9 mouse cellular contexts compared by ENCODE assay signal in the genomic region with DNA sequence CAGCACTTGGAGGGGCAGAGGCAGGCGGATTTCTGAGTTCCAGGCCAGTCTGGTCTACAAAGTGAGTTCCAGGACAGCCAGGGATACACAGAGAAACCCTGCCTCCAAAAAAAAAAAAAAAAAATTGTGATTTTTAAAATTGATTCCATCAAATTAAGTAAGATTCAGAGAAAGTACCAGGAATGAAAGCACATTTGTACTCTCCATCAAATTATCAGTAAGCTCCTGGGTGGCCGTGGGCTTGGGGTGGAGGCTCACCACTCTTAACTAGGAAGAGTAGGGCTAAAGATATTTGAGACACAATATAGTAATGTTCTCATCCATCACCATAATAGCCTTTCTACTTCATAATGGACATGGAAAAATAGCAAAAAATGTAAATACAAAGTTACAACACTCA. TPM values are rescaled to one million over a fixed set of nuclear protein-coding genes. Genes with fewer than 3 reads are reported as not detected.
DNase-seq lines count a peak whose midpoint lies in the region; ATAC-seq and TF ChIP-seq lines count a peak whose summit lies in the region.
"Had no signal": no experiment of that assay in that cellular context is flagged by ENCODE, and none has a peak within 500 bp of the region (broad histone marks: within the 10 kb centered on the region; RNA-seq: fewer than 3 reads in every experiment).

No protein-coding gene starts in this region.

- H3K4me1 ChIP-seq in kidney, postnatal 0 days (replicated peaks; ENCODE audit: insufficient read depth, low read length), result 0 out of 2 replicates have a peak, but pooled peaks cover 8% of the 10 kb centered on the region
- H3K4me1 ChIP-seq in kidney, embryonic 16.5 days (ENCODE audit: insufficient read depth, low read length), result peaks cover 29% of the 10 kb centered on the region
- H3K4me1 ChIP-seq in cortical plate, adult 2 months (ENCODE audit: control insufficient read depth, insufficient read depth, low read length), result peaks cover 7% of the 10 kb centered on the region
- peaks cover 23% of the 10 kb centered on the region for H3K4me1 ChIP-seq in forebrain, embryonic 14.5 days (ENCODE audit: control insufficient read depth, insufficient read depth, low read length)
- H3K4me1 ChIP-seq in liver, postnatal 0 days (ENCODE audit: insufficient read depth), result peaks cover 31% of the 10 kb centered on the region
- peaks cover 9% of the 10 kb centered on the region; the same call in 1 of the 2 replicates for H3K4me1 ChIP-seq in kidney, adult 2 months (ENCODE audit: control insufficient read depth, insufficient read depth, low read length)

- no peaks in the 10 kb centered on the region for H3K36me3 ChIP-seq in kidney, postnatal 0 days (ENCODE audit: insufficient read depth, low read length)
- no peaks in the 10 kb centered on the region for H3K36me3 ChIP-seq in kidney, embryonic 16.5 days (ENCODE audit: insufficient read depth, low read length)
- no peaks in the 10 kb centered on the region for H3K36me3 ChIP-seq in forebrain, embryonic 14.5 days (ENCODE audit: control insufficient read depth, insufficient read depth, low read length)
- H3K36me3 ChIP-seq in liver, postnatal 0 days (replicated peaks; ENCODE audit: insufficient read depth, low read length), result no peaks in the 10 kb centered on the region
- H3K36me3 ChIP-seq in kidney, adult 2 months (ENCODE audit: control insufficient read depth, insufficient read depth, low read length), result no peaks in the 10 kb centered on the region

- H3K9ac ChIP-seq in kidney, postnatal 0 days (ENCODE audit: low read depth, low read length), result no peak overlapping the region
- no peak overlapping the region for H3K9ac ChIP-seq in kidney, embryonic 16.5 days (replicated peaks; ENCODE audit: low read length)
- no peak overlapping the region for H3K9ac ChIP-seq in forebrain, embryonic 14.5 days (ENCODE audit: low read length)
- no peak overlapping the region for H3K9ac ChIP-seq in liver, postnatal 0 days (replicated peaks)

- H3K9me3 ChIP-seq in kidney, postnatal 0 days (replicated peaks; ENCODE audit: low read length), result no peaks in the 10 kb centered on the region
- H3K9me3 ChIP-seq in kidney, embryonic 16.5 days (ENCODE audit: low read length), result no peaks in the 10 kb centered on the region
- H3K9me3 ChIP-seq in forebrain, embryonic 14.5 days (replicated peaks; ENCODE audit: control insufficient read depth, low read length), result no peaks in the 10 kb centered on the region
- no peaks in the 10 kb centered on the region for H3K9me3 ChIP-seq in liver, postnatal 0 days (ENCODE audit: low read length)

- peak overlapping the region; percentile 5; the same call in 1 of the 2 replicates for H3K4me2 ChIP-seq in kidney, postnatal 0 days (ENCODE audit: low read length)
- H3K4me2 ChIP-seq in kidney, embryonic 16.5 days (replicated peaks; ENCODE audit: low read depth, low read length), result no peak overlapping the region; the same call in 1 of the 2 replicates
- H3K4me2 ChIP-seq in forebrain, embryonic 14.5 days (ENCODE audit: low read length), result peak overlapping the region; percentile 35
- H3K4me2 ChIP-seq in liver, postnatal 0 days (ENCODE audit: low read depth, low read length), result peak overlapping the region; percentile 60

- H3K4me3 ChIP-seq in kidney, postnatal 0 days (replicated peaks; ENCODE audit: low read depth, low read length), result no peak overlapping the region
- no peak overlapping the region for H3K4me3 ChIP-seq in kidney, embryonic 16.5 days (ENCODE audit: low read length)
- H3K4me3 ChIP-seq in cortical plate, adult 2 months (ENCODE audit: insufficient read depth, low read length), result peak overlapping the region; percentile 33; the same call in 1 of the 2 replicates
- H3K4me3 ChIP-seq in forebrain, embryonic 14.5 days (ENCODE audit: low read depth, low read length), result no peak overlapping the region
- peak overlapping the region; percentile 22; the same call in 1 of the 2 replicates for H3K4me3 ChIP-seq in liver, postnatal 0 days (ENCODE audit: low read depth, low read length)
- no peak overlapping the region for H3K4me3 ChIP-seq in kidney, adult 2 months (ENCODE audit: insufficient read depth, low read depth, low read length)

- DNase-seq in kidney, postnatal 0 days (ENCODE audit: low spot score), result no peak
- no peak for DNase-seq in forebrain, embryonic 14.5 days (ENCODE audit: low spot score)
- no peak for DNase-seq in liver, postnatal 0 days
- no peak for DNase-seq in thymus, postnatal 14 days
- no peak for DNase-seq in gastrocnemius, postnatal 4 days (ENCODE audit: low spot score in 2 of 2)
- DNase-seq in kidney, adult 2 months, result no peak

- H3K27me3 ChIP-seq in kidney, postnatal 0 days (ENCODE audit: insufficient read depth, low read length), result no peaks in the 10 kb centered on the region
- H3K27me3 ChIP-seq in kidney, embryonic 16.5 days (ENCODE audit: insufficient read depth, low read length), result no peaks in the 10 kb centered on the region
- no peaks in the 10 kb centered on the region for H3K27me3 ChIP-seq in forebrain, embryonic 14.5 days (replicated peaks; ENCODE audit: control insufficient read depth, insufficient read depth, low read length)
- no peaks in the 10 kb centered on the region for H3K27me3 ChIP-seq in liver, postnatal 0 days (ENCODE audit: insufficient read depth, low read length)
- no peaks in the 10 kb centered on the region for H3K27me3 ChIP-seq in kidney, adult 2 months (replicated peaks; ENCODE audit: control insufficient read depth, insufficient read depth, low read length)
- H3K27me3 ChIP-seq: Patski had no signal

- no peak for TF ChIP-seq CTCF in kidney, postnatal 0 days (IDR thresholded peaks at IDR 0.05; ENCODE audit: low read depth)
- no peak for TF ChIP-seq CTCF in cortical plate, adult 2 months (IDR thresholded peaks at IDR 0.05; ENCODE audit: extremely low read depth, insufficient read depth, low read length)
- TF ChIP-seq CTCF in liver, postnatal 0 days (IDR thresholded peaks at IDR 0.05; ENCODE audit: low read depth), result no peak
- no peak for TF ChIP-seq CTCF in kidney, adult 2 months (conservative IDR thresholded peaks at IDR 0.05; ENCODE audit: insufficient read depth, insufficient read length, low read depth, low read length)

- 60% methylated on average over 2 of the region's 2 CpGs for WGBS in kidney, postnatal 0 days
- 60% methylated on average over 2 of the region's 2 CpGs for WGBS in kidney, embryonic 16.5 days
- 76% methylated on average over 2 of the region's 2 CpGs for WGBS in forebrain, embryonic 14.5 days
- WGBS in liver, postnatal 0 days (ENCODE audit: insufficient replicate concordance), result 60% methylated on average over 2 of the region's 2 CpGs
- WGBS in kidney, adult 2 months, result 43% methylated on average over 2 of the region's 2 CpGs

- TF ChIP-seq EP300 in liver, postnatal 0 days (IDR thresholded peaks at IDR 0.05; ENCODE audit: low read depth), result no peak

- ATAC-seq in kidney, postnatal 0 days (replicated peaks; ENCODE audit: low FRiP score, low read depth), result no peak
- no peak for ATAC-seq in kidney, embryonic 16.5 days (ENCODE audit: low FRiP score, low TSS enrichment)
- ATAC-seq in forebrain, embryonic 14.5 days, result no peak
- no peak for ATAC-seq in liver, postnatal 0 days
- ATAC-seq: Patski had no signal

- no peak for TF ChIP-seq POLR2A in cortical plate, adult 2 months (IDR thresholded peaks at IDR 0.05; ENCODE audit: extremely low read depth, insufficient read depth, low read length)
- TF ChIP-seq POLR2A in kidney, adult 2 months (IDR thresholded peaks at IDR 0.05; ENCODE audit: low read depth, low read length), result no peak

- no peak overlapping the region for H3K27ac ChIP-seq in kidney, postnatal 0 days
- no peak overlapping the region for H3K27ac ChIP-seq in kidney, embryonic 16.5 days (ENCODE audit: low read length)
- no peak overlapping the region for H3K27ac ChIP-seq in cortical plate, adult 2 months (ENCODE audit: insufficient read depth, low read length)
- H3K27ac ChIP-seq in forebrain, embryonic 14.5 days (ENCODE audit: low read depth, low read length), result no peak overlapping the region
- no peak overlapping the region for H3K27ac ChIP-seq in liver, postnatal 0 days (ENCODE audit: low read depth)
- H3K27ac ChIP-seq in kidney, adult 2 months (ENCODE audit: insufficient read depth, low read depth, low read length), result no peak overlapping the region

RNA-seq across cellular contexts. Expression of gene Pafah1b1, which starts 3.3 kb away (rescaled TPM):
- polyA plus RNA-seq in kidney, postnatal 0 days (2015; fragmentation: Nextera tagmentation; extraction: Ambion mirVana), result 51.4 and 53.0 TPM in 2 replicates
- polyA plus RNA-seq in kidney, embryonic 16.5 days (2015; fragmentation: Nextera tagmentation; extraction: Ambion mirVana), result 34.4 and 36.9 TPM in 2 replicates
- polyA plus RNA-seq in cortical plate, adult 2 months (2012; rRNA removed), result 177 and 180 TPM in 2 replicates
- polyA plus RNA-seq in forebrain, embryonic 14.5 days (2014; fragmentation: Nextera tagmentation; extraction: Ambion mirVana), result 88.2 and 104 TPM in 2 replicates
- 24.1 and 30.1 TPM in 2 replicates for polyA plus RNA-seq in liver, postnatal 0 days (2015; fragmentation: Nextera tagmentation; extraction: Ambion mirVana)
- 100 to 1,000 TPM; 128 to 136 TPM for total RNA-seq in gastrocnemius, postnatal 4 days (2021)
- 20.5 and 26.7 TPM in 2 replicates for polyA plus RNA-seq in kidney, adult 2 months (2012; rRNA removed)

RNA-seq across cellular contexts. Expression of gene Mettl16, which starts 49.5 kb away (rescaled TPM):
- 27.1 and 31.6 TPM in 2 replicates for polyA plus RNA-seq in kidney, postnatal 0 days (2015; fragmentation: Nextera tagmentation; extraction: Ambion mirVana)
- polyA plus RNA-seq in kidney, embryonic 16.5 days (2015; fragmentation: Nextera tagmentation; extraction: Ambion mirVana), result 53.3 and 59.4 TPM in 2 replicates
- 14.4 and 15.1 TPM in 2 replicates for polyA plus RNA-seq in cortical plate, adult 2 months (2012; rRNA removed)
- 32.1 and 38.8 TPM in 2 replicates for polyA plus RNA-seq in forebrain, embryonic 14.5 days (2014; fragmentation: Nextera tagmentation; extraction: Ambion mirVana)
- 7.2 and 8.4 TPM in 2 replicates for polyA plus RNA-seq in liver, postnatal 0 days (2015; fragmentation: Nextera tagmentation; extraction: Ambion mirVana)
- 10 to 100 TPM; 10.5 to 14.6 TPM for total RNA-seq in gastrocnemius, postnatal 4 days (2021)
- polyA plus RNA-seq in kidney, adult 2 months (2012; rRNA removed), result 3.2 and 3.8 TPM in 2 replicates

Comparison
In these comparisons a context has a peak if more than half of its experiments do, and no peak if none do; other contexts are left out.
1. H3K4me3 ChIP-seq: peak in cortical plate, adult 2 months (single experiment) and liver, postnatal 0 days (single experiment); none in kidney, postnatal 0 days (single experiment), kidney, embryonic 16.5 days (single experiment), forebrain, embryonic 14.5 days (single experiment) and kidney, adult 2 months (single experiment).